In genomic region chr5:121928362-121929000, GRCm38 (mm10) we compare ENCODE assay signal across 12 mouse cellular contexts.
DNase-seq lines count a peak whose midpoint lies in the region; ATAC-seq and TF ChIP-seq lines count a peak whose summit lies in the region.
"Had no signal": no experiment of that assay in that cellular context is flagged by ENCODE, and none has a peak within 500 bp of the region (broad histone marks: within the 10 kb centered on the region; RNA-seq: fewer than 3 reads in every experiment).

No protein-coding gene starts in this region.

- ATAC-seq in liver, embryonic 11.5 days (replicated peaks; ENCODE audit: low FRiP score): no peak

- peaks cover 28% of the 10 kb centered on the region for H3K27me3 ChIP-seq in liver, embryonic 11.5 days (replicated peaks; ENCODE audit: control insufficient read depth, insufficient read depth, low read length)
- H3K27me3 ChIP-seq in heart, embryonic 10.5 days (ENCODE audit: insufficient read depth, poor library complexity, severe bottlenecking): peaks cover 60% of the 10 kb centered on the region

- 41% methylated on average over 17 of the region's 17 CpGs for WGBS in lung, adult 2 months
- 54% methylated on average over 16 of the region's 17 CpGs for WGBS in liver, embryonic 11.5 days
- WGBS in heart, embryonic 10.5 days: 60% methylated on average over 15 of the region's 17 CpGs

- H3K9ac ChIP-seq in liver, embryonic 11.5 days (ENCODE audit: low read depth, low read length): no peak overlapping the region
- H3K9ac ChIP-seq: heart, embryonic 13.5 days had no signal

- no peaks in the 10 kb centered on the region; the same call in 1 of the 2 replicates for H3K4me1 ChIP-seq in lung, adult 2 months (ENCODE audit: control insufficient read depth, insufficient read depth, low read length)
- peaks cover 11% of the 10 kb centered on the region for H3K4me1 ChIP-seq in liver, embryonic 11.5 days (replicated peaks; ENCODE audit: control insufficient read depth, insufficient read depth, low read length)
- H3K4me1 ChIP-seq in heart, embryonic 10.5 days: peaks cover 35% of the 10 kb centered on the region

- H3K27ac ChIP-seq in liver, embryonic 11.5 days (ENCODE audit: low read depth, low read length): peak overlapping the region; percentile 55; the same call in 1 of the 2 replicates
- no peak overlapping the region for H3K27ac ChIP-seq in heart, embryonic 10.5 days
- H3K27ac ChIP-seq: heart, embryonic 13.5 days had no signal

- no peaks in the 10 kb centered on the region for H3K9me3 ChIP-seq in liver, embryonic 11.5 days (ENCODE audit: control insufficient read depth, low read length)
- no peaks in the 10 kb centered on the region for H3K9me3 ChIP-seq in heart, embryonic 10.5 days
- H3K9me3 ChIP-seq: G1E; heart, embryonic 13.5 days had no signal

- DNase-seq in embryo, embryonic 10 days (ENCODE audit: low spot score): peak; percentile 52
- no peak for DNase-seq in embryo, embryonic 9.5 days (ENCODE audit: extremely low spot score)
- DNase-seq in lung, adult 18-20 months: peak; percentile 17 to 46
- no peak for DNase-seq in lung, adult 2 months
- DNase-seq in liver, embryonic 11.5 days (ENCODE audit: low spot score): no peak
- peak; percentile 89 for DNase-seq in retina, postnatal 1 day
- DNase-seq in heart, embryonic 10.5 days (ENCODE audit: low spot score): no peak
- DNase-seq in thymus, postnatal 10 days (ENCODE audit: low spot score in 2 of 2): no peak
- DNase-seq: adrenal gland, adult 8-10 months; cerebellum, adult 9-11 months had no signal

- no peak overlapping the region for H3K4me2 ChIP-seq in liver, embryonic 11.5 days
- H3K4me2 ChIP-seq: heart, embryonic 13.5 days had no signal

- no peak for TF ChIP-seq CTCF in lung, adult 2 months (IDR thresholded peaks at IDR 0.05; ENCODE audit: insufficient read depth, low read length)

- H3K4me3 ChIP-seq in lung, adult 2 months (replicated peaks; ENCODE audit: extremely low read depth, low read depth, low read length): no peak overlapping the region
- no peak overlapping the region for H3K4me3 ChIP-seq in liver, embryonic 11.5 days (ENCODE audit: low read depth, low read length)
- no peak overlapping the region for H3K4me3 ChIP-seq in heart, embryonic 10.5 days
- H3K4me3 ChIP-seq: heart, embryonic 13.5 days had no signal

- no peaks in the 10 kb centered on the region for H3K36me3 ChIP-seq in liver, embryonic 11.5 days (ENCODE audit: control insufficient read depth, insufficient read depth, low read length)
- no peaks in the 10 kb centered on the region for H3K36me3 ChIP-seq in heart, embryonic 10.5 days
- H3K36me3 ChIP-seq: G1E; heart, embryonic 13.5 days had no signal

- no peak for TF ChIP-seq POLR2A in lung, adult 2 months (IDR thresholded peaks at IDR 0.05; ENCODE audit: borderline replicate concordance, extremely low read depth, low read depth, low read length)

Comparison
In these comparisons a context has a peak if more than half of its experiments do, and no peak if none do; other contexts are left out.
1. DNase-seq: peak in embryo, embryonic 10 days (single experiment), lung, adult 18-20 months (2 of 2) and retina, postnatal 1 day (single experiment); none in embryo, embryonic 9.5 days (single experiment), lung, adult 2 months (single experiment), liver, embryonic 11.5 days (single experiment), heart, embryonic 10.5 days (single experiment) and thymus, postnatal 10 days (0 of 2).